Mouse (Mus musculus): ENCODE results near the gene Nfe2l1.
"Not testable (repeated sequence)": the region's sequence is repeated elsewhere in the genome, so short reads cannot be mapped to it uniquely, and the experiment has no call there.

Nfe2l1 gene

GRCm38 (mm10) chr11:96784847-96785246 lies 44.9 kb downstream of the Nfe2l1 start:
- in situ Hi-C loops (cut with MseI, MboI), result loop anchor here (5.0 kb wide), 1 partner anchor 77 kb away; no protein-coding TSS in a partner anchor

- in situ Hi-C loops (cut with MseI, MboI), result loop anchor here in 1 of 2 experiments (5.0 kb wide), 1 partner anchor 81 kb away; no protein-coding TSS in a partner anchor
Measured at GRCm38 (mm10) chr11:96781425-96781824, 48.3 kb downstream of the Nfe2l1 start.

GRCm38 (mm10) chr11:96780306-96780705 lies 49.5 kb downstream of the Nfe2l1 start:
- in situ Hi-C loops (cut with MseI, MboI), result loop anchor here in 1 of 2 experiments (5.0 kb wide), 1 partner anchor 82 kb away; no protein-coding TSS in a partner anchor

GRCm38 (mm10) chr11:96778061-96778627 lies 51.6 kb downstream of the Nfe2l1 start:
- in situ Hi-C loops (cut with MseI, MboI), result not testable (repeated sequence)

GRCm38 (mm10) chr11:96776968-96777962 lies 52.5 kb downstream of the Nfe2l1 start, which contains the start of gene Snx11:
TSS of gene Snx11 (minus strand) at chr11:96777559.
- in situ Hi-C loops (cut with MseI, MboI), result no loop called here

DNA sequence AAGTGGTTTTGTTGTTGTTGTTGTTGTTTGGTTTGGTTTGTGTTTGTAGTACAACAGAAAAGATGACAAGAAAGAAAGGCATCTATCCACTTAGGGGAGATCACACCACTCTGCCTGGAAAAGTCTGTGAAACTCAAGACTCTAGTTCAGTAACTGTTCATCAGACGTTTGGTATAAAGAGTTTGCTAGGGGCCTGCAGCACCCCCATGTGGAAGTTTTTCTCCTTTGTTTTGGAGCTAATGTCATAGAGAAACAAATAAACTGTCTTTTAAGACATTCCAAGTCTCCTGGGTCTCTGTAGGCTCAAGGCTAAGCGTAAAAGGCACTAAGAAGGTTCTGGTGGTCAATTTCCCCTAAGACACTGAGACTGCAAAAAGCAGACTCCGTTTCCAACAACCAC lies 53.7 kb downstream of the Nfe2l1 start:
- in situ Hi-C loops (cut with MseI, MboI), result no loop called here

DNA sequence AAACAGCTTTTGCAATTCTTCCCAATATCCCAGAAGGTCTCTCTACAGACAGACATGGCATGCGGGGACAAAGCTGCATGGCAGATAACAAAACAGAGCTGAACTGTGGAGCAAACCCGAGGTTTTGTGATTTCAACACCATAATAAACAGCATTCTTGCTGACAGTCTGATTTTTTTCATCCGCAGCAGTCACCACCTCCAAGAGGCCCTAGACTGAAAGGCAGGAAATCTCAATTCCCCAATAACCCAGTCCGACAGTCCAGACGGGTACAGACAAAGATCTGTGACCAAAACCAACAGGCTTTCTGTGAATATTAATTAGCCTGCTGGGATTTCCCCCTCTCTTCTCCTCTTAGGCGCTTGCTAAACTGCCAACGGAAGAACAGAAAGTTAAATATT lies 54.1 kb downstream of the Nfe2l1 start:
- in situ Hi-C loops (cut with MseI, MboI), result no loop called here

GRCm38 (mm10) chr11:96775063-96775462 lies 54.7 kb downstream of the Nfe2l1 start:
- in situ Hi-C loops (cut with MseI, MboI), result no loop called here

DNA sequence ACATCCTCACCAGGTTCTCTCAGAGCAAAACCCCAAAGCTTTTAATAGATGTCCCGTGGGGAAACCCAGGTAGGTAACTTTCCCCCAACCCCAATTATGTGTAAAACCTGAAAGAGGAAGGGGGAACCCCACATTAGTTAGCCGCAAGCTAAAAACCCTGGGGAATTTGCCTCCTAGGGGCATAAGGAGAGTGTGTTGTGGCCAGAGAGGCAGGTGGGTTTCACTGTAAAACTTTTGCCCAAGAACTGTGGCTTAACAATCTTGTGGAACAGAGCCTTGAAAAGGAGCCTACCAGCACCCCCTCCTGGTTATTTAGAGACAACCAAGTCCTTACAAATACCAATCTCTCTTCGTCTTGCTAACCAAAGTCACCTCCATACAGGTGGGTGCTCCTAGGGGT lies 55.2 kb downstream of the Nfe2l1 start:
- in situ Hi-C loops (cut with MseI, MboI), result no loop called here

- in situ Hi-C loops (cut with MseI, MboI), result no loop called here
Measured at GRCm38 (mm10) chr11:96772413-96772812, 57.4 kb downstream of the Nfe2l1 start.

GRCm38 (mm10) chr11:96771274-96771975 lies 58.3 kb downstream of the Nfe2l1 start:
- in situ Hi-C loops (cut with MseI, MboI), result no loop called here

DNA sequence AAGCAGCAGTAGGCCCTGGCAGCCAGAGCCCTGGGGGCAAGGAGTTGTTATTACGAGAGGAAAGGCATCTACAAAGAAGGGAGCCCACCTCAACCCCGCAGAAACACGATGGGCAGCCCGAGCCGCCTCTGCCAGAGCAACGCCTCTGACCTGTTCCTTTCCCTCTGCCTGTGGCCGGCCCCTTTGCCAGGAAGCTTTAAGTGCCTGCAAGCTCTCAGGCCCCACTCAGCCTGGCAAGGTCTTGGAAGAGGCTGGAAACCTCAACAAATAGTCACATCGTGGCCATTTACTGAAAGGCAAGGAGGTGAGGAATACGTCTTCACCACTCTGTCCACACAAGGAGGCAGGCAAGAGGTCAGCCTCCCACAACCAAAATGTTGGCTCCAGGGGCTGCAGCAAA lies 61.5 kb downstream of the Nfe2l1 start:
- in situ Hi-C loops (cut with MseI, MboI), result no loop called here
